Mouse (Mus musculus) cerebellum, adult (tissue): ENCODE data around the gene Obp1b.
"Not testable (repeated sequence)": the region's sequence is repeated elsewhere in the genome, so short reads cannot be mapped to it uniquely, and the experiment has no call there.

Experiments used
- ATAC-seq: cut with Nextera tagmentation; 2 replicates; pipeline ENCODE4 v1.9.2; 2017; ENCODE audit warnings: mild to moderate bottlenecking, moderate library complexity, mixed read lengths; ENCODE audit not compliant: insufficient number of reproducible peaks, low FRiP score, low TSS enrichment

The Obp1b gene

DNA sequence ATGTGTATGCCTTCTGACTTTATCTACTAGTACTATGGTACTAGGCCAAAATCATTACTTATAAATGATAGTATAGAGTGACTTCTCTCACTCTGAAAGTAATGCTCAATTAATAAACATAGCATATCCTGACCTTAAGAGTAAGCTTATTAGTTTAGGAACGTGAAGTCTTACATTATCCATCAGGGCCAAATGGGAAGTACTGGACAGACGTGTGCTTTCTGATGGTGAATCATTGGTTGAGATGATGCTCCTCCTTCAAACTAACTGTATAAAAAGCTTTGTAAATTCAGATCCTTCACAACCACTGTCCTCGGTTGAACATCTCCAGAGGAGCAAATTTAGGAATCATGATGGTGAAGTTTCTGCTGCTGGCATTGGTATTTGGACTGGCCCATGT is at the start of gene Obp1b:
TSS of gene Obp1b (plus strand) at position 301 of the 400 bp plus-strand sequence.
- not testable (repeated sequence) for ATAC-seq

GRCm38 (mm10) chrX:78202220-78202619 is 15.6 kb downstream of the Obp1b start:
- ATAC-seq: not testable (repeated sequence)

DNA sequence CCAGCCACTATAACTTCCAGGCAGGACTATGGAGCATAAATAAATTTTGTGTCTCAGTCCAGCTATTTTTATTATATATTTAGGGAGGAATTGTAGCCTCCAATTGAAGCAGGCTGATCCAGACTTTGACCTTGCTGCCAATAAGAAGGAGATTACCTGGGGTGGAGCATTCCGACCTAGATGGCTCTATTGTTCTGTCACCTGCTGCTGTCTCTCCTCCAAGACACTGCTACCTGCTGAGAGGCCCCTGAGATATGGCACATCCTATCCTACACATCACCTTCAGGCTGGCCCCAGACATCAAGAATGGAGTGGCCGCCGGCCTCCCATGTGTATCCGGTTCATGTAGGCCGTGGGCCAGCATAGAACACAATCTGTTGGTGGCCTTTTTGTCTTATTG is 16.3 kb downstream of the Obp1b start:
- ATAC-seq: no peak
